Mouse (Mus musculus) mouse trophoblast stem cell (cell line): Measurements from ENCODE around the gene Gm3573.
"Not testable (repeated sequence)": the region's sequence is repeated elsewhere in the genome, so short reads cannot be mapped to it uniquely, and the experiment has no call there.

Experiments used
- in situ Hi-C, 2 experiments: fragments of 300-500 bp; cut with MseI, MboI; formaldehyde crosslinking; loops; 2 replicates in 1 of 2; 3 replicates in 1 of 2; pipeline ENCODE4 v1.15.1; 2025

Gene Gm3573

DNA sequence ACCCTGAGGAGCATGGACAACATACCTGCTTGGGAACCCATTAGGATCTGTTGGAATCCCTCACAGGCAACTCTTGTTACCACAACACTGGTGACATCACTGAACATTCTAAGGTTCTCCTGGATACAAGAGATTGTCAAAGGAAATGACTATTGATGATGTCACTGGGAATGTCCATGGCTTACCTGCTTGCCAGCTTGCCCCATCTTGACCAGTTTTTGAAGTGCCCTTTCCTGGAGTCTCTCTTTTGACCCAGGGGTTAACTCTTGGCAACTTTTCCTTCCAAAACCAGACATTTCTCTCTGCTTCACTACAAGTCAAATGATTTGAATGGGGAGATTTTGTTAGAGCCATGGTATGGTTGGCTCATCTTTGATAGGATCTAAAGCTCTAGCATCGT lies at the start of gene Gm3573:
Gene Gm3573, minus strand, starts transcription at position 101 of the 400 bp plus-strand sequence.
- in situ Hi-C loops: not testable (repeated sequence)

DNA sequence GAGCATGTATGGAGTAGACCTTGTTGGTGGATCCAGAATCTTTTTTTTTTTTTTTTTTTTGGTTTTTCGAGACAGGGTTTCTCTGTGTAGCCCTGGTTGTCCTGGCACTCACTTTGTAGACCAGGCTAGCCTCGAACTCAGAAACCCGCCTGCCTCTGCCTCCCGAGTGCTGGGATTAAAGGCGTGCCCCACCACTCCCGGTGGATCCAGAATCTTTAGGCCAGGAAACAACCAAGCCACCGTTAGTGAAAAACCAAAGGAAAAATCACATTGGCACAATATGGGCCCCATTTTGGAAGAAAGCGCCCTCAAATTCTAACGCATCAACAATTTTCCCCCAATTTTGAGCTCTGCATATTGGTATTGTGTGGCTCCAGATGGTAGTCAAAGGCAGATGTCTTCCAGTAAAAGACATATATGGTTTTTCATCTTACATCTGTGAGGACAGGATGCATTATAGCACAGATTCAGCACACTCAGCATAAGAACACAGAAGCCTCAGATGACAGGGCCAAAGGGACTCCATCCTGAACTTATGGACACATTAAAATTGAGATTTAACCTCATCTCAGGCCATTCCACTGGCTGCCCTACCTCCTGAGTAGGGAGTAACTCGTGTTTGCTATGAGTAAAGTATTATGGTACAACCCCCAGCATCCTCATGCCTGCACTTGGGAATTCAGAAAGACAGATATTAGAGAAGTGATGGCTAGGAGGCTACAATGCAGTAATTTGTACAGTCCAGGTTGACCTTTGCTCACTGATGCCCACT lies 26.4 kb upstream of the Gm3573 start:
- in situ Hi-C loops: not testable (repeated sequence)

DNA sequence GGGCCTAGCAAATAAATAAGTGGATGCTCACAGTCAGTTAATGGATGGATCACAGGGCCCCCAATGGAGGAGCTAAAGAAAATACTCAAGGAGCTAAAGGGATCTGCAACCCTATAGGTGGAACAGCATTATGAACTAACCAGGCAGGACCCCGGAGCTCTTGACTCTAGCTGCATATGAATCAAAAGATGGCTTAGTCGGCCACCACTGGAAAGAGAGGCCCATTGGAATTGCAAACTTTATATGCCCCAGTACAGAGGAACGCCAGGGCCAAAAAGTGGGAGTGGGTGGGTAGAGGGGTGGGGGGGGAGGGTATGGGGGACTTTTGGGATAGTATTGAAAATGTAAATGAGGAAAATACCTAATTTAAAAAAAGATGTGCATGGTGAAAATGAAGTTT lies 6.7 kb downstream of the Gm3573 start:
- in situ Hi-C loops: not testable (repeated sequence)

DNA sequence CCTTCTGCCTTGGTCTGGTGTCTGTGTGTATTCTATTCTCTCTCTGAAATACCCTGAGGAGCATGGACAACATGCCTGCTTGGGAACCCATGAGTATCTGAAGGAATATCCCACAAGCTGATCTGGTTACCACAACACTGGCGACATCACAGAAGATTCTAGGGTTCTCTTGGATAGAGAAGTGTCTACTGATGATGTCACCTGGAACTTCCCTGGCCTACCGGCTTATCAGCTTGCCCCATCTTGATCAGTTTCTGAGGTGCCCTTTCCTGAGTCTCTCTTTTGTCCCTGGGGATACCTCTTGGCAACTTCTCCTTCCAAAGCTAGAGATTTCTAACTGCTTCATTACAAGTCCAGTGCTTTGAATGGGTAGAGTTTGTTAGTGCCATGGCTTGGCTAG lies 28.1 kb downstream of the Gm3573 start, which contains the start of gene Gm17027:
Gene Gm17027, minus strand, starts transcription at position 101 of the 400 bp plus-strand sequence.
- in situ Hi-C loops: not testable (repeated sequence)
